Mouse (Mus musculus): ENCODE results near the gene Acly.
A peak's percentile ranks its signal among the peaks of the same experiment; 100 is the strongest.

Gene Acly

DNA sequence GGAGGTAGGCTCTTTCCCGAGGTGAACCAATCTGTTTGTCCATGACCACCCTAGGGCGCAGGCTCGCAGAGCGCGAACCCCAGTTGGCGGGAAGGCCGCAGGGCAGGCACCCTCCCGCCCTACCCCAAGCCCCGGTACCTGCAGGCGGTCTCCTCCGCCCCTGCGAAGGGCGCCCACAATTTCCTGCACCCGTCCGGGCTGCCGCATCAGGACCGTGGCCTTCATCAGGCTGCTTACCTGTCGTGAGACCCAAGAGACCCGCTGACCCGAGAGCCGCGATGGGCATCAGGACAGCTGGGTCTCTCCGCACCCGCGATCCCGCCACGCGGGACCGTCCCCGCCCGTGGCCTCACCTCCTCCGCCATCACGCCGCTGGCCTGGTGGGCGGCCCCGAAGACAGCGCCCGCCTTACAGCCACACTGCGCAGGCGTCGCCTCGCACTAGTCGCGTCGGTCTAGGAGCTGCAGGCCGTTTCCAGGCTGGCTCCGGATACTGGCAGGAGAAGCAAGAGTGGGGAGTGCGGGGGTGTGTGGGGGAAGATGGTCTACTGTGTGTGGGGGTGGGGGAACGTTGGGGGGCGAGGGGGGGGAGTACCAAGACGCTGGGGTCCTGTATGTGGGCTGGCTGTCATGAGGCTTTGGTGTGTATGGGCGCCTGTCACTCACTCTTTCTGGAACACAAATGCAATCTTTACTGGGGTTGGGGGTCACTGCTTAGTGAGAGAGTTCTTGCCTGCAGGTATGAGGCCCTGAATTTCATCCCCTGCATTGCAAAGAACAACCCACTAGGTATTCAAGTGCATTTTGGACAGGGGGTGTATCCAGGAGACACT lies 86.9 kb downstream of the Acly start:
- peak; percentile 91 for DNase-seq (ENCODE audit: low spot score in 2 of 2)

DNA sequence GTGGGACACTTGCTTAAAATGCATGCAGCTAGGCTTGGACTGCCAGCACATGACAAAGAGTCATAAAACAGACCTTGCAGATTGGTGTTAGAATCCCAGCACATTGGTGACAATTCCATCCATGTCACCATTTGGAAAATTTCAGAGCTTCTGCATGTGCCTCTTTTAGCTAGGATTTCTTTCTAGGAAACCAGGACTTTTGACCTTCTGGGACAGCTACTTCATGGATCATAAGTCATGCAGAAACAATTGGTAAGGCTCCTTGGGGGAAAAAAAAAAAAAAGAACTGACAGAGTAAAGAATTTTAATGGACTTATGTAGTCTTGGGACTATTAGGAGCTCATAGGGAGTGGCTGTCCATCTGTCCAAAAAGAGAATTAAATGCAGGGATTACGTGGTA lies 89.9 kb downstream of the Acly start:
- no peak for DNase-seq (ENCODE audit: low spot score in 2 of 2)

DNA sequence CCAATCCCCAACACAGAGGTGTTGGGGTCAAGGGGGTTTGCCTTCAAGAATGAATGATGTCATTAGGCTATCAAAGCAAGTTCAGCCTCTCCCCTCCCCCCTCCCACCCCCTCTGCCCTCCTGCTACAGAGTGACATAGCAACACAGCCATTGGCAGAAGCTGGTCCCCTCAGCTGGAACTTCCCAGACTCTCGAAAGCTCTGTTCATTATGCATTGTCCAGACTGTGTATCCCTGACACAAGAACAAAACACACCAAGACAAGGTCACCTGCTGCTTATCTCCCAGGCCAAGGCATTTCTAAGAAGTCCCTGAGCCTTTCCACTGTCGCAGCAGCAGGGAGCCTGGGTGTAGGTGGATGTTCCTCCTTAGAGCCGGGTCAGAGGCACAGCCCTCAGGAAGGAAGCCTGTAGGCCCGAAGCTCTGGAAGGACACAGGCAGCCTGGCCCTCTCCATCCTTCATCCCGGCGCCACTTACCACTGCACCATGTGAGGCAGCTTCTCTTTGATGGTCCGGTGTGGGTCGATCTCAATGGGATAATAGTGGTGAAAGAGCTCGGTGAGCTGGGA lies 92.0 kb downstream of the Acly start:
- no peak for DNase-seq (ENCODE audit: low spot score in 2 of 2)

DNA sequence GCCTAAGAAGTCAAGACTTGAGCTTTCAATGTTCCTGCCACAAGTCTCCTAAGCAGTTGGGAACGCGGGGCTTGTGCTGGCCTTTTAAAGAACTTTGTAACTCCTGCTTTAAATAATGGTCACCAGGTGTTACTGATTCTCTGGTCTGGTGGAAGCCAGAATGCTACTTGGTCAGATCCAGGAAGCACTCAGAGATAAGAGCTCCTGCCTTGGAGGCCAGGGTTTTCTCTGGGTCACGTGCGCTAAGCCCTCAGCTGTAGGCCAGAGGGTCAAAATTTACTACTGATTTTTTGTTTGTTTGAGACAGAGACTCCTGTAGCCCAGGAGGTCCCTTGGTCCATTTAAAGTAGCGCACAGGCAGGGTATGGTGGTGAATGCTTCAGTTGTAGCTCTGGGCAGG lies 95.8 kb downstream of the Acly start:
- no peak for DNase-seq (ENCODE audit: low spot score in 2 of 2)

DNA sequence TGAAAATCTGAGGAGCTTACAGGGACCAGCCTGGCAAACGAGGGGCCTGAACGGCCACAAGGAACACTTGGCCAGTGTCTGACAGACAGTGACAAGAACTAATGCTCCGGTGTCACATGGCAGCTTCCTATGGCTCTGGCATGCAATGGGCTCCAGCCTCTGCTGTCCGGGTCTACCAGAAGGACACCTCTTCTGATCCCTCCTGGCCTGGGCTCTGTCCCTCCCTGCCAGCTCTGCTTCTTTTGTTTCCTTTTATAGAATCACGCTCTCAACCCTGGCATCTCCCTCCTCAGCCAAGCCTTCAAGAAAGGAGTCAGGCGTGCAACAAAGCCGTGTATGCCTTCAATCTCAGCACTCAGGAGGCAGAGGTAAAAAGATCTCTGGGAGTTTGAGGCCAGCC lies 97.7 kb downstream of the Acly start:
- DNase-seq (ENCODE audit: low spot score in 2 of 2), result no peak

DNA sequence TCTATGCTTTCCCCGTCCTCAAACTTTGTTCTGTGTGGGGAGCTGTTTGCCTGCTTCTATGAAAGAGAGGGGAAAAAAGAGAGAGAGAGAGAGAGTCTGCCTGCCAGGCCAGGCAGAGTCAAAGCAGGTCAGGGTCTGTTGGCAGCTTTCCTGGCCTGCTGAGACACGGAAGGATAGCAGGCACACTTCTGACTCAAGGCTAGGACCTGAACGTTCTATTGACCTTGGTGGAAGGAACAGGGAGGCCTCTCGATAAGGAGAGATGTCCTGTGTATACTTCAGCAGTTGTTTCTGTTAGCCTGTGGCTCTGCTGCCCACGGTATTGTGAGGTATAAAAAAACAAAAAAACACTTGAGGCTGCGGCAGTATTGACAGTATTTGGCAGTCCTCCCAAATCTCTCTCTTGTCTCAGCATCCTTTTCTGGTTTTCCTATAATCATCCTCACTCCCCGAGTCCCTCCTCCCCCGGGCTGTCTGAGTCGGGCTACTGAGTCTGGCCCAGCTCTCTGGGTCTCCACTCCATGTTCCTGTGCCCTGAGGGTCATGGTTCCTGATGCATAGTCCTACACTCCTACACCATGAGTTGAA lies 99.1 kb downstream of the Acly start:
- peak; percentile 56 to 58 for DNase-seq (ENCODE audit: low spot score in 2 of 2)

DNA sequence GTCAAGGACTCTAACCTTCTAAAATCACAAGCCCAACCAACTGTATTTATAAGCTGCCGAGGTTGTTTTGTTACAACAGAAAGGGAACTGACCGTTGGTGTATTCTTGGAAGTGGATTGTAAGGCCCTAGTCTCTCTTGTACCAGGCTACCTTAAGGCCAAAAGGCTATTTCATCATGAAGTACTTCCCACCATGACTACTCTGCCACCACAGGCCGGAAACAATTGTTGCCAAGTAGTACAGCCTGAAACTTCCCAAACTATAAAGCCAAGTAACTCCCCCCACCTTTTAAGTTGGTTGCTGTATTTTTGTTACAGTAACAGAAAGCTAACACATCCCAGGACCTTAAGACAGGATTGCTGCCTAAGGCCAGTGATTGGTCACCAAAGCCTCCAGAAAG lies 101.0 kb downstream of the Acly start:
- DNase-seq (ENCODE audit: low spot score in 2 of 2), result no peak

Data from right cerebral cortex, postnatal 10 days (tissue).